Mouse (Mus musculus) thymus, adult 2 months (tissue): ENCODE results near the gene Dhrs13. TPM values are rescaled to one million over a fixed set of nuclear protein-coding genes. Genes with fewer than 3 reads are reported as not detected.

ENCODE experiments used
- DNase-seq: peaks from one replicate; pipeline ENCODE4 v3.0.0; 2021
- H3K27ac ChIP-seq: fragments of 200-500 bp; 2 replicates; pipeline ENCODE4 v1.5.1; 2012; ENCODE audit warnings: low read length, control low read depth; ENCODE audit not compliant: control insufficient read depth, insufficient read depth
- H3K27me3 ChIP-seq: fragments of 200-500 bp; 2 replicates; pipeline ENCODE4 v1.6.1; 2012; ENCODE audit warnings: mild to moderate bottlenecking, low read length, moderate library complexity, mixed read lengths; ENCODE audit not compliant: control insufficient read depth, insufficient read depth
- H3K36me3 ChIP-seq: fragments of 200-500 bp; 2 replicates; pipeline ENCODE4 v1.6.1; 2012; ENCODE audit warnings: mild to moderate bottlenecking, low read length, moderate library complexity; ENCODE audit not compliant: control insufficient read depth, insufficient read depth
- H3K4me1 ChIP-seq: fragments of 200-500 bp; replicated peaks from 2 replicates; pipeline ENCODE4 v1.6.1; 2012; ENCODE audit warnings: low read length; ENCODE audit not compliant: control insufficient read depth, insufficient read depth
- H3K4me3 ChIP-seq: fragments of 200-500 bp; 2 replicates; pipeline ENCODE4 v1.5.1; 2012; ENCODE audit warnings: mild to moderate bottlenecking, low read length, control low read depth, moderate library complexity; ENCODE audit not compliant: control insufficient read depth, insufficient read depth
- CTCF ChIP-seq: fragments of 200-500 bp; IDR thresholded peaks from 2 replicates; pipeline ENCODE4 v1.5.1; 2012; ENCODE audit warnings: mild to moderate bottlenecking, control low read depth, low read length, moderate library complexity, borderline replicate concordance; ENCODE audit not compliant: control insufficient read depth, poor library complexity, insufficient read depth; ENCODE audit errors: extremely low read depth
- POLR2A ChIP-seq: fragments of 200-500 bp; IDR thresholded peaks from 2 replicates; pipeline ENCODE4 v1.6.1; 2012; ENCODE audit warnings: mild to moderate bottlenecking, low read length, control low read depth, moderate library complexity; ENCODE audit not compliant: control insufficient read depth, poor library complexity, insufficient read depth; ENCODE audit errors: extremely low read depth
- WGBS: fragments of 180-500 bp; shearing (Covaris S2); methylation state at CpG from one replicate; pipeline ENCODE4 v1.1.7; 2018; 5-methylcytosine and 5-hydroxymethylcytosine counted together
- polyA plus RNA-seq: library from polyadenylated mRNA; depleted of rRNA; stranded (reverse); fragments of >200 nt; gene quantifications from 2 replicates; pipeline ENCODE4 v1.2.3, GENCODE M21; 2012

Dhrs13 gene
- polyA plus RNA-seq, 1 experiment = 14.4 TPM

- no peaks in the 10 kb centered on the region for H3K27me3 ChIP-seq
- WGBS = 93% methylated on average over 2 of the region's 2 CpGs
- peaks cover 8% of the 10 kb centered on the region for H3K4me1 ChIP-seq
- DNase-seq = no peak
- H3K27ac ChIP-seq = no peak overlapping the region
- H3K36me3 ChIP-seq = no peaks in the 10 kb centered on the region
- no peak for TF ChIP-seq POLR2A
- no peak for TF ChIP-seq CTCF
- no peak overlapping the region for H3K4me3 ChIP-seq
Measured at GRCm38 (mm10) chr11:78065906-78066305, 33.8 kb downstream of the Dhrs13 start.

GRCm38 (mm10) chr11:78066641-78067040 lies 34.6 kb downstream of the Dhrs13 start:
- Histone ChIP-seq H3K4me3 (no peak overlapping the region), H3K27ac (no peak overlapping the region), H3K4me1 (peaks cover 4% of the 10 kb centered on the region; the same call in 1 of the 2 replicates), H3K27me3 (no peaks in the 10 kb centered on the region), H3K36me3 (no peaks in the 10 kb centered on the region)
- WGBS = 89% methylated on average over 2 of the region's 2 CpGs
- TF ChIP-seq CTCF = no peak
- no peak for TF ChIP-seq POLR2A
- no peak for DNase-seq

GRCm38 (mm10) chr11:78067566-78067965 lies 35.5 kb downstream of the Dhrs13 start:
- H3K4me3 ChIP-seq = no peak overlapping the region
- 0 out of 2 replicates have a peak, but pooled peaks cover 4% of the 10 kb centered on the region for H3K4me1 ChIP-seq
- no peak overlapping the region for H3K27ac ChIP-seq
- 60% methylated on average over 5 of the region's 5 CpGs for WGBS
- no peak for DNase-seq
- H3K36me3 ChIP-seq = no peaks in the 10 kb centered on the region
- TF ChIP-seq POLR2A (no peak), CTCF (no peak)
- H3K27me3 ChIP-seq = no peaks in the 10 kb centered on the region

GRCm38 (mm10) chr11:78069130-78069529 lies 37.0 kb downstream of the Dhrs13 start:
- DNase-seq = no peak
- no peak for TF ChIP-seq CTCF
- no peak for TF ChIP-seq POLR2A
- Histone ChIP-seq H3K36me3 (peaks cover 2% of the 10 kb centered on the region; the same call in 1 of the 2 replicates), H3K27me3 (no peaks in the 10 kb centered on the region), H3K4me3 (no peak overlapping the region), H3K4me1 (0 out of 2 replicates have a peak, but pooled peaks cover 4% of the 10 kb centered on the region), H3K27ac (no peak overlapping the region)
- WGBS = 91% methylated on average over 5 of the region's 5 CpGs

GRCm38 (mm10) chr11:78069646-78070045 lies 37.6 kb downstream of the Dhrs13 start:
- H3K27ac ChIP-seq = no peak overlapping the region
- peaks cover 7% of the 10 kb centered on the region; the same call in 1 of the 2 replicates for H3K36me3 ChIP-seq
- H3K4me1 ChIP-seq = 0 out of 2 replicates have a peak, but pooled peaks cover 4% of the 10 kb centered on the region
- WGBS = 99% methylated on average over 6 of the region's 6 CpGs
- no peaks in the 10 kb centered on the region for H3K27me3 ChIP-seq
- TF ChIP-seq CTCF (no peak), POLR2A (no peak)
- no peak for DNase-seq
- no peak overlapping the region for H3K4me3 ChIP-seq

- no peak for DNase-seq
- Histone ChIP-seq H3K4me1 (0 out of 2 replicates have a peak, but pooled peaks cover 4% of the 10 kb centered on the region), H3K36me3 (peaks cover 21% of the 10 kb centered on the region), H3K4me3 (no peak overlapping the region), H3K27me3 (no peaks in the 10 kb centered on the region), H3K27ac (no peak overlapping the region)
- TF ChIP-seq POLR2A (no peak), CTCF (no peak)
- WGBS = 96% methylated on average over 5 of the region's 5 CpGs
Measured at GRCm38 (mm10) chr11:78071938-78072337, 39.9 kb downstream of the Dhrs13 start.
